In the genomic region with DNA sequence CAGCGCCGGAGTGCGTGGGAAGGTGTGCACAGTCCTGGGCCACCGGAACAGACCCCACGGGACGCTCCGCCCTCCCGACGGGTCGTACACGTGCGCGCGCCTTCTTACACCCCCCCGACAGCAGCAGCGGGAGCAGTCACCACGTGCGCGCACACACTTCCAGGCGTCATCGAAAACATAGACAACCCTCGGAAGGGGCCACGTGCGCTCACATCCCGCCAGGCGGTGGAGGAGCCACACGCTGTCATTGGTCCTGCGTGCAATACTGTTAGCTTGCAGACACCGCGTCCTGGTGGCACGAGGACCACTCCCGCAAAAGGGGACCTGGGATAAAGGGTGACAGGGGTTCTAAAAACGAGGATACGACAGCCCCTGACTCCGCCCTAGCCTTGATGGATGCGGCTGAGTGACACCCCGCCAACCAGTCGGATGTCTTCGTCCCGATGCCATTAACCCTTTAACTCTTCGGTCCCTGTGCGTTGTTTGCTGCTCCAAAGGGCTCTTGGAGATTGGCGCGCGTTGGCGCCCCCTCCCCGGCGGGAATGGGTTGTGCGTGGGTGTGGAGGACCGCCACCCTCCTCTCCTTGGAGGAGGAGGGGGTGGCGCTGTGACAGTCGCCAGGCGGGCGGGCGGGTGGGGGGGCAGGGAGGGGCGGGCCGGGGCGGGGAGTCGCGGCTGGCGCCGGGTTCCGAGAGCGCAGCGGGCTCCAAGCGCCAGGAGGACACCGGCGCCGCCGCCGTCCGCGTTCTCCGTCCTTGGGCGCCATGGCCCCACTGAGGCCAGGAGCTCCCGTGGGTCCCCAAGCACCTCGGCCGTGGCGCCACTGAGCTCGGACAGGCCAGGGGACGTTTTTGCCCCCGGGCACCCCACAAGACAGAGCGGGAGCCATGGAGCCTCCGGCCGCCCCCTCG, we compare ENCODE assay signal across 8 mouse cellular contexts. TPM values are rescaled to one million over a fixed set of nuclear protein-coding genes. Genes with fewer than 3 reads are reported as not detected.
A peak's percentile ranks its signal among the peaks of the same experiment; 100 is the strongest.
DNase-seq lines count a peak whose midpoint lies in the region; ATAC-seq and TF ChIP-seq lines count a peak whose summit lies in the region.

A gene (plus strand): TSS at position 674 of the 911 bp plus-strand sequence.

- peak within 1 kb of the TSS; percentile 93 for H3K4me2 ChIP-seq in embryonic facial prominence, embryonic 12.5 days (replicated peaks)
- H3K4me2 ChIP-seq in limb, embryonic 13.5 days (replicated peaks), result peak within 1 kb of the TSS; percentile 92
- peak within 1 kb of the TSS; percentile 58 for H3K4me2 ChIP-seq in neural tube, embryonic 11.5 days (ENCODE audit: low read depth)

- TF ChIP-seq POLR2A in kidney, adult 2 months (IDR thresholded peaks at IDR 0.05; ENCODE audit: low read depth, low read length), result no peak

- no peaks in the 10 kb centered on the region for H3K9me3 ChIP-seq in embryonic facial prominence, embryonic 12.5 days
- no peaks in the 10 kb centered on the region for H3K9me3 ChIP-seq in limb, embryonic 13.5 days
- H3K9me3 ChIP-seq in neural tube, embryonic 11.5 days (ENCODE audit: control insufficient read depth, low read length), result no peaks in the 10 kb centered on the region

- H3K27me3 ChIP-seq in embryonic facial prominence, embryonic 12.5 days, result peaks cover 57% of the 10 kb centered on the region
- H3K27me3 ChIP-seq in kidney, adult 2 months (replicated peaks; ENCODE audit: control insufficient read depth, insufficient read depth, low read length), result 0 out of 2 replicates have a peak, but pooled peaks cover 2% of the 10 kb centered on the region
- peaks cover 71% of the 10 kb centered on the region for H3K27me3 ChIP-seq in limb, embryonic 13.5 days
- peaks cover 54% of the 10 kb centered on the region for H3K27me3 ChIP-seq in neural tube, embryonic 11.5 days (ENCODE audit: control insufficient read depth, insufficient read depth, low read length)

- H3K4me1 ChIP-seq in embryonic facial prominence, embryonic 12.5 days, result peaks cover 48% of the 10 kb centered on the region
- H3K4me1 ChIP-seq in kidney, adult 2 months (ENCODE audit: control insufficient read depth, insufficient read depth, low read length), result no peaks in the 10 kb centered on the region; the same call in 1 of the 2 replicates
- peaks cover 55% of the 10 kb centered on the region for H3K4me1 ChIP-seq in limb, embryonic 13.5 days
- H3K4me1 ChIP-seq in neural tube, embryonic 11.5 days (ENCODE audit: control insufficient read depth, insufficient read depth, low read length), result peaks cover 14% of the 10 kb centered on the region

- WGBS in embryonic facial prominence, embryonic 12.5 days, result under 1% methylated on average over 86 of the region's 86 CpGs
- 1% methylated on average over 86 of the region's 86 CpGs for WGBS in kidney, adult 2 months
- 1% methylated on average over 75 of the region's 86 CpGs for WGBS in limb, embryonic 13.5 days
- WGBS in neural tube, embryonic 11.5 days, result under 1% methylated on average over 78 of the region's 86 CpGs

- DNase-seq in cerebellum, postnatal 14 days, result peak; percentile 68 to 78
- no peak for DNase-seq in cerebellum, adult 8-10 months
- no peak for DNase-seq in heart, adult 8-10 months (ENCODE audit: low spot score)
- DNase-seq in kidney, adult 2 months, result peak; percentile 51
- DNase-seq in neural tube, embryonic 11.5 days (ENCODE audit: low spot score), result peak; percentile 52
- DNase-seq in ovary, postnatal 14 days (ENCODE audit: low spot score), result no peak

- ATAC-seq in embryonic facial prominence, embryonic 12.5 days (ENCODE audit: insufficient number of reproducible peaks, insufficient read depth, low FRiP score, low TSS enrichment), result no peak
- ATAC-seq in limb, embryonic 13.5 days (ENCODE audit: low FRiP score, low read depth), result no peak
- no peak for ATAC-seq in neural tube, embryonic 11.5 days (ENCODE audit: insufficient read depth, low FRiP score, low TSS enrichment)

- no peak for TF ChIP-seq CTCF in kidney, adult 2 months (conservative IDR thresholded peaks at IDR 0.05; ENCODE audit: insufficient read depth, insufficient read length, low read depth, low read length)

- no peak within 1 kb of the TSS for H3K27ac ChIP-seq in embryonic facial prominence, embryonic 12.5 days
- H3K27ac ChIP-seq in kidney, adult 2 months (ENCODE audit: insufficient read depth, low read depth, low read length), result no peak within 1 kb of the TSS
- H3K27ac ChIP-seq in limb, embryonic 13.5 days, result no peak within 1 kb of the TSS
- H3K27ac ChIP-seq in neural tube, embryonic 11.5 days (ENCODE audit: low read depth, low read length), result no peak within 1 kb of the TSS

- peak within 1 kb of the TSS; percentile 41 for H3K9ac ChIP-seq in embryonic facial prominence, embryonic 12.5 days
- H3K9ac ChIP-seq in limb, embryonic 13.5 days, result peak within 1 kb of the TSS; percentile 62
- H3K9ac ChIP-seq in neural tube, embryonic 11.5 days (ENCODE audit: low read length), result 0 out of 2 replicates have a peak within 1 kb of the TSS, but pooled peaks have one; percentile 4

- no peaks in the 10 kb centered on the region for H3K36me3 ChIP-seq in embryonic facial prominence, embryonic 12.5 days
- H3K36me3 ChIP-seq in kidney, adult 2 months (ENCODE audit: control insufficient read depth, insufficient read depth, low read length), result no peaks in the 10 kb centered on the region
- H3K36me3 ChIP-seq in limb, embryonic 13.5 days, result no peaks in the 10 kb centered on the region
- no peaks in the 10 kb centered on the region for H3K36me3 ChIP-seq in neural tube, embryonic 11.5 days (ENCODE audit: control insufficient read depth, insufficient read depth, low read length)

- H3K4me3 ChIP-seq in embryonic facial prominence, embryonic 12.5 days, result peak within 1 kb of the TSS; percentile 45
- peak within 1 kb of the TSS; percentile 64 for H3K4me3 ChIP-seq in kidney, adult 2 months (ENCODE audit: insufficient read depth, low read depth, low read length)
- peak within 1 kb of the TSS; percentile 57 for H3K4me3 ChIP-seq in limb, embryonic 13.5 days
- H3K4me3 ChIP-seq in neural tube, embryonic 11.5 days (ENCODE audit: low read depth, low read length), result peak within 1 kb of the TSS; percentile 35

RNA-seq across cellular contexts. Expression of the gene that starts here (rescaled TPM):
- 5.6 and 7.2 TPM in 2 replicates for polyA plus RNA-seq in embryonic facial prominence, embryonic 12.5 days (2016; fragmentation: Nextera tagmentation; extraction: Ambion mirVana)
- total RNA-seq in heart, adult 8-10 months (2022), result 10 to 100 TPM; 48.5 to 75.4 (median 62.1) TPM
- polyA plus RNA-seq in kidney, adult 2 months (2012; rRNA removed), result 7.8 and 9.0 TPM in 2 replicates
- polyA plus RNA-seq in limb, embryonic 13.5 days (2015; fragmentation: Nextera tagmentation; extraction: Ambion mirVana), result 5.4 and 6.1 TPM in 2 replicates
- polyA plus RNA-seq in neural tube, embryonic 11.5 days (2014; fragmentation: Nextera tagmentation; extraction: Ambion mirVana), result 5.4 and 7.5 TPM in 2 replicates

Comparison
In these comparisons a context has a peak if more than half of its experiments do, and no peak if none do; other contexts are left out.
1. DNase-seq: peak in cerebellum, postnatal 14 days (2 of 2), kidney, adult 2 months (single experiment) and neural tube, embryonic 11.5 days (single experiment); none in cerebellum, adult 8-10 months (single experiment), heart, adult 8-10 months (single experiment) and ovary, postnatal 14 days (single experiment).
2. H3K9ac ChIP-seq: peak in every context shown above with its lines; median percentile 62 in limb, embryonic 13.5 days; 41 in embryonic facial prominence, embryonic 12.5 days; 4 in neural tube, embryonic 11.5 days.
3. Peak in every context shown above with its lines, with median percentiles within 50 percentile points of each other: H3K4me2 ChIP-seq and H3K4me3 ChIP-seq.